ENCODE assay signal across 8 mouse cellular contexts in the genomic region with DNA sequence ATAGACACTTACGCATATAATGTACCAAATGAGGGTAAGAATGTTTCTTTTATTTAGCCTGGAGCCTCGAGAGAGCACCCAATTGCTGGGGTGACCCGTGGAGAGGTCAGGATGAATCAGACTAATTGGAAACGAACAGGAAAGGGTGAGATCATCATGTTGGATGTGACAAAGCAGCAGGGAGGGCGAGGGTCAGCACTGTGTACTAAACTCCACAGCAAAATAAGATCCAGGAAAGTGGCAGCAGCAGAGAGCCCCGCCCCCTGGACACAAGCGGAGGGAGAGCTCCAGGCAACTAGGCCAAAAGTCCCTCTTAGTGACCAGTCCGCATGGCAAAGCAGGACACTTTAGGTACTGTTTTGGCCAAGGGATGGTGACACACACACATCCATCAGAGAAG. TPM values are rescaled to one million over a fixed set of nuclear protein-coding genes. Genes with fewer than 3 reads are reported as not detected.
DNase-seq lines count a peak whose midpoint lies in the region; ATAC-seq lines count a peak whose summit lies in the region.
"Had no signal": no experiment of that assay in that cellular context is flagged by ENCODE, and none has a peak within 500 bp of the region (broad histone marks: within the 10 kb centered on the region; RNA-seq: fewer than 3 reads in every experiment).

No protein-coding gene starts in this region.

- 46% methylated on average over 8 of the region's 8 CpGs for WGBS in liver, embryonic 13.5 days (ENCODE audit: insufficient replicate concordance)

- H3K9ac ChIP-seq in liver, embryonic 13.5 days: no peak overlapping the region
- H3K9ac ChIP-seq: embryonic facial prominence, embryonic 15.5 days had no signal

- peaks cover 42% of the 10 kb centered on the region for H3K4me1 ChIP-seq in liver, embryonic 13.5 days (replicated peaks)

- no peaks in the 10 kb centered on the region for H3K36me3 ChIP-seq in liver, embryonic 13.5 days
- H3K36me3 ChIP-seq: embryonic facial prominence, embryonic 15.5 days had no signal

- H3K9me3 ChIP-seq in liver, embryonic 13.5 days (replicated peaks): no peaks in the 10 kb centered on the region
- H3K9me3 ChIP-seq: embryonic facial prominence, embryonic 15.5 days had no signal

- no peaks in the 10 kb centered on the region for H3K27me3 ChIP-seq in liver, embryonic 13.5 days
- H3K27me3 ChIP-seq: embryonic facial prominence, embryonic 15.5 days had no signal

- no peak overlapping the region for H3K4me2 ChIP-seq in liver, embryonic 13.5 days
- H3K4me2 ChIP-seq: embryonic facial prominence, embryonic 15.5 days had no signal

- no peak overlapping the region for H3K27ac ChIP-seq in liver, embryonic 13.5 days
- H3K27ac ChIP-seq: embryonic facial prominence, embryonic 15.5 days had no signal

- DNase-seq in thymus, postnatal 4 days: peak; percentile 6
- no peak for DNase-seq in thymus, postnatal 25 days
- peak; percentile 32 for DNase-seq in gastrocnemius, postnatal 10 days
- DNase-seq in liver, embryonic 13.5 days: no peak
- no peak for DNase-seq in B cell, adult 2 months
- DNase-seq in layer of hippocampus, adult 8-10 months (ENCODE audit: low spot score in 2 of 2): no peak

- ATAC-seq in liver, embryonic 13.5 days (ENCODE audit: low read depth): peak; percentile 40; the same call in 1 of the 2 replicates
- ATAC-seq in erythroid progenitor cell, adult 5-6 weeks (replicated peaks; ENCODE audit: low FRiP score, poor library complexity, severe bottlenecking): no peak

- H3K4me3 ChIP-seq in liver, embryonic 13.5 days (replicated peaks): no peak overlapping the region
- H3K4me3 ChIP-seq: embryonic facial prominence, embryonic 15.5 days had no signal

RNA-seq across cellular contexts. Expression of a gene that starts 18.4 kb away (rescaled TPM):
- 10 to 100 TPM; 30.6 to 33.2 TPM for total RNA-seq in gastrocnemius, postnatal 10 days (2021)
- 3.6 and 3.9 TPM in 2 replicates for polyA plus RNA-seq in liver, embryonic 13.5 days (2015; fragmentation: Nextera tagmentation; extraction: Ambion mirVana)
- total RNA-seq in erythroid progenitor cell, adult 5-6 weeks (2015; ENCODE audit: low replicate concordance): 7.6 and 9.2 TPM in 2 replicates
- 2.2 and 5.9 TPM in 2 replicates for total RNA-seq in erythroid progenitor cell, adult 5-6 weeks (2017; ENCODE audit: low replicate concordance)
- total RNA-seq in layer of hippocampus, adult 8-10 months (2022): 10 to 100 TPM; 13.2 to 22.2 (median 15.4) TPM

Comparison
In these comparisons a context has a peak if more than half of its experiments do, and no peak if none do; other contexts are left out.
1. DNase-seq: peak in thymus, postnatal 4 days (single experiment) and gastrocnemius, postnatal 10 days (single experiment); none in thymus, postnatal 25 days (single experiment), liver, embryonic 13.5 days (single experiment), B cell, adult 2 months (0 of 2) and layer of hippocampus, adult 8-10 months (0 of 2).